Mouse (Mus musculus): ENCODE data around the gene Tnrc18.

DNA sequence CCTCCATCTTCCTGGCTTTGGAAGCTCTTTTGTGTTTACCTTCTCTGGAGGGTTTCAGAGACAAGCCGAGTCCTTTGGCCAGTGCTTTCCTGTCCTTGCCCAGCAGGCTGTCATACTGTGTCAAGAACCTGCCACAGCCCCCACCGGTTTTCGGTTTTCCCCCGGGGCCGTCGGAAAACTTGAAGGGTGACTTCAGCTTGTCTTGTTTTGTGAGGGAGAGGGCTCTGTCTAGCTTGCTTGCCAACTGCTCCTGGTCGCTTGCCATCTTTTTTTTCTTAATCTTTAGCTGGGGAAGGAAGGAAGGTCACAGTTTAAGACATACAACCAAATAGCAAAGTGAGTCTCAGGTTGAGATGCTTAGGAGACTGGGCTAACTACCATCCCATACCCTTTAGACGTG, 57.7 kb downstream of the Tnrc18 start:
- no peak for TF ChIP-seq GATA1 (IDR thresholded peaks at IDR 0.05; ENCODE audit: low read length)
- TF ChIP-seq TAL1 (IDR thresholded peaks at IDR 0.05; ENCODE audit: low read length) = no peak

All from erythroblast, embryonic 14.5 days (primary cell).